Mouse (Mus musculus) G1E (cell line): ENCODE measurements around the gene Cct8l1.

ENCODE experiments used
- CTCF ChIP-seq: IDR thresholded peaks from 2 replicates; pipeline ENCODE4 v1.5.1; 2012; ENCODE audit warnings: low read depth, low read length, inconsistent platforms, mixed read lengths
- GATA2 ChIP-seq: IDR thresholded peaks from 2 replicates; pipeline ENCODE4 v1.6.1; 2012; ENCODE audit warnings: low read depth, low read length, inconsistent platforms, borderline replicate concordance
- POLR2AphosphoS5 ChIP-seq: IDR thresholded peaks from 2 replicates; pipeline ENCODE4 v1.6.1; 2012; ENCODE audit warnings: low read depth, low read length, inconsistent platforms; ENCODE audit not compliant: insufficient replicate concordance
- TAL1 ChIP-seq: conservative IDR thresholded peaks from 2 replicates; pipeline ENCODE4 v1.6.1; 2012; ENCODE audit warnings: low read depth, low read length, inconsistent platforms, mixed read lengths

- no peak for TF ChIP-seq TAL1
- no peak for TF ChIP-seq CTCF
- TF ChIP-seq GATA2, result no peak
- TF ChIP-seq POLR2AphosphoS5, result no peak
These were observed 16.9 kb upstream of the Cct8l1 start for GRCm38 (mm10) chr5:25498821-25499422.
